ENCODE assay signal across 17 mouse cellular contexts in genomic region chr2:66191691-66192100, GRCm38 (mm10).
A peak's percentile ranks its signal among the peaks of the same experiment; 100 is the strongest.
DNase-seq lines count a peak whose midpoint lies in the region; ATAC-seq and TF ChIP-seq lines count a peak whose summit lies in the region.
"Had no signal": no experiment of that assay in that cellular context is flagged by ENCODE, and none has a peak within 500 bp of the region (broad histone marks: within the 10 kb centered on the region; RNA-seq: fewer than 3 reads in every experiment).

No protein-coding gene starts in this region.

- peak; percentile 18 for DNase-seq in embryonic facial prominence, embryonic 11.5 days (ENCODE audit: low spot score)
- no peak for DNase-seq in embryonic facial prominence, embryonic 10.5 days (ENCODE audit: low spot score)
- DNase-seq in kidney, postnatal 4 days: peak; percentile 6 to 19
- DNase-seq in kidney, postnatal 25 days: no peak
- no peak for DNase-seq in heart, adult 8-10 months (ENCODE audit: low spot score)
- DNase-seq in yolk sac, embryonic 10.5 days (ENCODE audit: low spot score): no peak
- DNase-seq: adrenal gland, postnatal 25 days; heart, postnatal 4 days; retina, postnatal 1 day; thymus, adult 18-20 months had no signal

- 73% methylated on average over 13 of the region's 13 CpGs for WGBS in embryonic facial prominence, embryonic 11.5 days
- WGBS in embryonic facial prominence, embryonic 10.5 days: 81% methylated on average over 13 of the region's 13 CpGs

- TF ChIP-seq CTCF in cortical plate, adult 2 months (IDR thresholded peaks at IDR 0.05; ENCODE audit: extremely low read depth, insufficient read depth, low read length): no peak

- no peak overlapping the region for H3K9ac ChIP-seq in embryonic facial prominence, embryonic 11.5 days (replicated peaks; ENCODE audit: low read length)
- H3K9ac ChIP-seq: liver, embryonic 12.5 days; midbrain, embryonic 12.5 days; neural tube, embryonic 13.5 days had no signal

- H3K27me3 ChIP-seq in embryonic facial prominence, embryonic 11.5 days (ENCODE audit: control insufficient read depth, insufficient read depth, low read length): no peaks in the 10 kb centered on the region
- no peaks in the 10 kb centered on the region for H3K27me3 ChIP-seq in embryonic facial prominence, embryonic 10.5 days (replicated peaks; ENCODE audit: low read depth, poor library complexity, severe bottlenecking)
- H3K27me3 ChIP-seq: liver, embryonic 12.5 days; midbrain, embryonic 12.5 days; neural tube, embryonic 13.5 days had no signal

- H3K27ac ChIP-seq in embryonic facial prominence, embryonic 11.5 days (replicated peaks; ENCODE audit: low read depth, low read length): no peak overlapping the region
- no peak overlapping the region for H3K27ac ChIP-seq in embryonic facial prominence, embryonic 10.5 days (replicated peaks)
- H3K27ac ChIP-seq in cortical plate, adult 2 months (ENCODE audit: insufficient read depth, low read length): no peak overlapping the region
- H3K27ac ChIP-seq: heart, embryonic 10.5 days; liver, embryonic 12.5 days; midbrain, embryonic 12.5 days; neural tube, embryonic 13.5 days had no signal

- no peak for TF ChIP-seq POLR2A in cortical plate, adult 2 months (IDR thresholded peaks at IDR 0.05; ENCODE audit: extremely low read depth, insufficient read depth, low read length)

- H3K4me2 ChIP-seq in embryonic facial prominence, embryonic 11.5 days (ENCODE audit: low read depth, low read length): no peak overlapping the region
- H3K4me2 ChIP-seq: liver, embryonic 12.5 days; midbrain, embryonic 12.5 days; neural tube, embryonic 13.5 days had no signal

- no peak overlapping the region for H3K4me3 ChIP-seq in embryonic facial prominence, embryonic 11.5 days (ENCODE audit: low read depth, low read length)
- no peak overlapping the region for H3K4me3 ChIP-seq in embryonic facial prominence, embryonic 10.5 days
- H3K4me3 ChIP-seq in cortical plate, adult 2 months (ENCODE audit: insufficient read depth, low read length): peak overlapping the region; percentile 2; the same call in 1 of the 2 replicates
- H3K4me3 ChIP-seq: heart, embryonic 10.5 days; liver, embryonic 12.5 days; midbrain, embryonic 12.5 days; neural tube, embryonic 13.5 days had no signal

- no peak for ATAC-seq in embryonic facial prominence, embryonic 11.5 days (replicated peaks; ENCODE audit: insufficient number of reproducible peaks, low FRiP score, low TSS enrichment, low read depth)
- ATAC-seq in megakaryocyte-erythroid progenitor cell, adult 5-6 weeks (replicated peaks; ENCODE audit: low FRiP score, low TSS enrichment, poor library complexity, severe bottlenecking): 0 out of 2 replicates have a peak, but pooled peaks have one; percentile 26
- ATAC-seq: liver, embryonic 12.5 days; lung, postnatal 0 days had no signal

- no peaks in the 10 kb centered on the region; the same call in 1 of the 2 replicates for H3K36me3 ChIP-seq in embryonic facial prominence, embryonic 11.5 days (replicated peaks; ENCODE audit: control insufficient read depth, insufficient read depth, low read depth, low read length)
- peaks cover 20% of the 10 kb centered on the region for H3K36me3 ChIP-seq in embryonic facial prominence, embryonic 10.5 days (replicated peaks)
- H3K36me3 ChIP-seq: heart, embryonic 10.5 days; liver, embryonic 12.5 days had no signal

- H3K4me1 ChIP-seq in embryonic facial prominence, embryonic 11.5 days (ENCODE audit: control insufficient read depth, insufficient read depth, low read length): no peaks in the 10 kb centered on the region
- no peaks in the 10 kb centered on the region for H3K4me1 ChIP-seq in embryonic facial prominence, embryonic 10.5 days
- no peaks in the 10 kb centered on the region for H3K4me1 ChIP-seq in cortical plate, adult 2 months (ENCODE audit: control insufficient read depth, insufficient read depth, low read length)
- H3K4me1 ChIP-seq: heart, embryonic 10.5 days; liver, embryonic 12.5 days; midbrain, embryonic 12.5 days; neural tube, embryonic 13.5 days had no signal

- no peaks in the 10 kb centered on the region for H3K9me3 ChIP-seq in embryonic facial prominence, embryonic 11.5 days (replicated peaks; ENCODE audit: control insufficient read depth, low read length)
- no peaks in the 10 kb centered on the region for H3K9me3 ChIP-seq in embryonic facial prominence, embryonic 10.5 days
- H3K9me3 ChIP-seq: heart, embryonic 10.5 days; liver, embryonic 12.5 days; midbrain, embryonic 12.5 days; neural tube, embryonic 13.5 days had no signal

Comparison
In these comparisons a context has a peak if more than half of its experiments do, and no peak if none do; other contexts are left out.
1. DNase-seq: peak in embryonic facial prominence, embryonic 11.5 days (single experiment) and kidney, postnatal 4 days (2 of 2); none in embryonic facial prominence, embryonic 10.5 days (single experiment), kidney, postnatal 25 days (0 of 2), heart, adult 8-10 months (single experiment) and yolk sac, embryonic 10.5 days (single experiment).